Mouse (Mus musculus): ENCODE measurements around the gene Cntn6.

Gene Cntn6

DNA sequence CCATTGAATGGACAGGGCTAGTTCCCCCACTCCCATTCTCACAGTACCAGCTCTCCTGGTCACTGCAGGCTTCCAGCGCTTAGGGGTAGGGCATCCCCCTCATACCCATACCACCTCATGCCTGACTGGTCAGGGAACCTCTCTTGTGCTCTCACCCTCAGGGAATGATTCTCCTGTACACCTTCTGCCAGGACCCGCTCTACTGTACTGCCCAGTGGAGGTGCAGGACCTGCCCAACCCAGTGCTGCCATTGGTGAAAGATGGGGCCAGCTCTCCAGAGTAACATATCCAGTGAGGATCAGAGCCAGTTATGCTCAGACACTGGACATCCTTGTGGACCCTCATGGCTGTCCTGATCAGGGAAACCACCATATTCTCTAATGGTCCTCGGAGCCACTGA lies 291.3 kb downstream of the Cntn6 start:
- DNase-seq: no peak

- DNase-seq: no peak
Measured at GRCm38 (mm10) chr6:104787502-104787901, 294.9 kb downstream of the Cntn6 start.

- DNase-seq: no peak
Measured at GRCm38 (mm10) chr6:104808526-104808925, 315.9 kb downstream of the Cntn6 start.

- no peak for DNase-seq
Measured at GRCm38 (mm10) chr6:104815610-104816009, 323.0 kb downstream of the Cntn6 start.

DNA sequence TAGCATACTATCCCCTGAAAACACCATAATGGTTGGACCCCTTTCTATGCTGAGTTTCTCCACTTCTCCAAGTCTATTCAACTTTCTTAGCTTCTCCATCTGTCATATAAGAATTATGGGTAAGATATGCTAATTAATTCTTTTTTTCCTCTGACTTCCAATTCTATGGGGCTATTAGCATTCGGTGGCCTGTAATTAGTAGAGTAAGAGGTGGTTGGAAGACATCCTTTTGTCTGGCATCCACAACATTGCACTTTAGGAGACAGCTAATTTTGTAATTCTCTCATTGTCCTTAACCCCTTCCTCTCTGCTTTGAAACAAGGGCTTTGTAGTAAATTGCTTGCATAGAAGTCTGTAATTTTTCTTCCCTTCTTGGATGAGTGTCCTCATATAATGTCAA lies 387.1 kb downstream of the Cntn6 start:
- no peak for DNase-seq

GRCm38 (mm10) chr6:104884021-104884420 lies 391.4 kb downstream of the Cntn6 start:
- no peak for DNase-seq

DNA sequence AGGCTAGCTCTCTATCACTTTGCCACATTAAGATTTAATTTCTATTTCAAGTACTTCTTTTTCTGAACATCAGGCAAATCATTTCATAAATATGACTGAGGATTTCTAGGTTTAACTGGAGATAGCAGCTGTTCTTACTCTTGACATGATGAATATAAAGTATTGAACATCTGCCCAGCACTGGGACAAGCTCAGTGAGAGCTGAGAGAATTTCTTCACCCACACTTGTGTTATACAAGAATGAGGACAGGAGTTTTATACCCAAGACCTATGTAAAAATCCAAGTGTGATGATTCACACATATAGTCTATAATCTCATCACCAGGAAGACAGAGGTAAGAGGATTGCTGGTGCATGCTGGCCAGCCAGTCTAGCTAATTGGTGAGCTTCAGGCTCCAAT lies 393.2 kb downstream of the Cntn6 start:
- no peak for DNase-seq

- DNase-seq: no peak
Measured at GRCm38 (mm10) chr6:104891071-104891470, 398.5 kb downstream of the Cntn6 start.

Measured in thymus, postnatal 36 days (tissue).